Mouse (Mus musculus) gonadal fat pad, adult 2 months (tissue): ENCODE results near the gene Ezh2. TPM values are rescaled to one million over a fixed set of nuclear protein-coding genes. Genes with fewer than 3 reads are reported as not detected.
"Not testable (repeated sequence)": the region's sequence is repeated elsewhere in the genome, so short reads cannot be mapped to it uniquely, and the experiment has no call there.

Experiments
- DNase-seq: peaks from one replicate; pipeline ENCODE4 v3.0.0-alpha.2; 2012; ENCODE audit warnings: low read depth
- polyA plus RNA-seq: library from polyadenylated mRNA; depleted of rRNA; stranded (reverse); fragments of >200 nt; gene quantifications from 2 replicates; pipeline ENCODE4 v1.2.3, GENCODE M21; 2012; rRNA removed

Gene Ezh2
- 4.3 and 4.9 TPM in 2 replicates for polyA plus RNA-seq

GRCm38 (mm10) chr6:47594926-47595623 is at the start of gene Ezh2:
Gene Ezh2, minus strand, starts transcription at chr6:47595341.
- no peak for DNase-seq

GRCm38 (mm10) chr6:47636527-47637076 is 41.5 kb upstream of the Ezh2 start:
- no peak for DNase-seq

- no peak for DNase-seq
Measured at GRCm38 (mm10) chr6:47635995-47636526, 40.9 kb upstream of the Ezh2 start.

- DNase-seq: no peak
Measured at GRCm38 (mm10) chr6:47635207-47635994, 40.3 kb upstream of the Ezh2 start.

GRCm38 (mm10) chr6:47633467-47633866 is 38.3 kb upstream of the Ezh2 start:
- no peak for DNase-seq

- DNase-seq: not testable (repeated sequence)
Measured at GRCm38 (mm10) chr6:47630061-47630460, 34.9 kb upstream of the Ezh2 start.

- DNase-seq: no peak
Measured at GRCm38 (mm10) chr6:47627978-47628377, 32.8 kb upstream of the Ezh2 start.

- DNase-seq: not testable (repeated sequence)
Measured at GRCm38 (mm10) chr6:47626976-47627375, 31.8 kb upstream of the Ezh2 start.

GRCm38 (mm10) chr6:47621039-47621438 is 25.9 kb upstream of the Ezh2 start:
- DNase-seq: no peak

GRCm38 (mm10) chr6:47608306-47608705 is 13.2 kb upstream of the Ezh2 start:
- not testable (repeated sequence) for DNase-seq

GRCm38 (mm10) chr6:47601931-47602330 is 6.8 kb upstream of the Ezh2 start:
- no peak for DNase-seq

GRCm38 (mm10) chr6:47595696-47596095 is 555 bp upstream of the Ezh2 start:
- no peak for DNase-seq

- no peak for DNase-seq
Measured at GRCm38 (mm10) chr6:47594141-47594835, 853 bp downstream of the Ezh2 start.

- DNase-seq: no peak
Measured at GRCm38 (mm10) chr6:47593590-47593989, 1.6 kb downstream of the Ezh2 start.

GRCm38 (mm10) chr6:47587332-47587731 is 7.8 kb downstream of the Ezh2 start:
- DNase-seq: not testable (repeated sequence)

- peak; percentile 61 for DNase-seq
Measured at GRCm38 (mm10) chr6:47572887-47573286, 22.3 kb downstream of the Ezh2 start.

GRCm38 (mm10) chr6:47565326-47566035 is 29.7 kb downstream of the Ezh2 start:
- no peak for DNase-seq

- DNase-seq: no peak
Measured at GRCm38 (mm10) chr6:47561426-47561825, 33.7 kb downstream of the Ezh2 start.

GRCm38 (mm10) chr6:47560846-47561245 is 34.3 kb downstream of the Ezh2 start:
- DNase-seq: no peak

- no peak for DNase-seq
Measured at GRCm38 (mm10) chr6:47560407-47560806, 34.7 kb downstream of the Ezh2 start.

GRCm38 (mm10) chr6:47559287-47559686 is 35.9 kb downstream of the Ezh2 start:
- no peak for DNase-seq
